Mouse (Mus musculus) thymus, postnatal 14 days (tissue): ENCODE results near the gene Large1.
"Not testable (repeated sequence)": the region's sequence is repeated elsewhere in the genome, so short reads cannot be mapped to it uniquely, and the experiment has no call there.

Experiments
- DNase-seq: peaks from one replicate; pipeline ENCODE4 v3.0.0; 2021

Large1 gene

DNA sequence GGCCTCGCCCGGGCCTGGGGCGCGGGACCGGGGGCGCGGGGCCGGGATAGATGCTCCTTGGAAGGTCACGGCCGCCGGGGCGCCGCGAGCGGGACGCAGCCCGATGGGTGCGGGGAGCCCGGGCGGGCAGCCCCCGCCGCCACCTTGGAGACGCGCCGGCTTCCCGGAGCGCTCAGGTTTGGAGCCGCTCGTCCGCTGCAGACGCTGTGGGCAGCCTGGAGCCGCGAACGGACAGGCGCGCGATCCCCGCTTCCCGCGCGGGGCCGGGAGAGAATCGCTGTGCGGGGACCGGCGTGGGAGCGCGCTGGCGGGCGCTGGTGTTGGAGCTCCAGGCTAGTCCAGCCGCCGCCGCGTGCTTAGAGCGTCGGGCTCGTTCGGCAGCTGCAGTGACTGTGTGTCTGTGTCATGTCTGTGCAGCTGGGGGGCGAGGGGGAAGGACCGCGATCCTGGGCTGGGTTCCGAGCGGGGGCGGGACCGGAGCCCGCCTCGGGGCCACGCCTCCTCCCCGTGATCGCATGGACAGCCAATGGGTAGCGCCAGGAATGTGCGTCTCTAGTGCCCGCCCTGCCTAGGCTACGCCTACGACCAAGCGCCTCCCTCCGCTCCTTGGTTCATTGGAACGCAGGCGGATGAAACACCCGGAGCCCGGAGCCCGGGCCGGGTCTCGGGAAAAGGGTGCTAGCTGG lies at the start of gene Large1:
Large1 (minus strand) TSS at position 433 of the 686 bp plus-strand sequence.
- DNase-seq, result peak; percentile 89

DNA sequence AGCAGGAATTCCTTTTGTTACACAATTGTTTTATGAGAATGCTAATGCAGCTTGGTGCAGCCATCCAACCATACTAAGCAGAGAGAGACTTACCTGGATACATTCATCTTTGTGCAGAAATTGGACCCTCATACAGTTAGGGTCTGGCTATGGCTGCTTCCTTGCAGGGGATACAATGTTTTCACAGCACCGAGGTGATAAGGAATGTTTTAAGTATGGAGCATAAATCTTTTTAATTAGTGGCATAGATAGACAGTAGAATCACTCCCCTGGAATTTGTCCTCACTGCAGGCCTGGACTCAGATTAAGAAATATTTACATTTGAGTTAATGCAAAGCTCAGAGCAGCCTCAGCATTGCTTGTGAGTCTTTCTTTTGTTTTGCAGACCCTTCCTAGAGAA lies 47.0 kb upstream of the Large1 start:
- no peak for DNase-seq

DNA sequence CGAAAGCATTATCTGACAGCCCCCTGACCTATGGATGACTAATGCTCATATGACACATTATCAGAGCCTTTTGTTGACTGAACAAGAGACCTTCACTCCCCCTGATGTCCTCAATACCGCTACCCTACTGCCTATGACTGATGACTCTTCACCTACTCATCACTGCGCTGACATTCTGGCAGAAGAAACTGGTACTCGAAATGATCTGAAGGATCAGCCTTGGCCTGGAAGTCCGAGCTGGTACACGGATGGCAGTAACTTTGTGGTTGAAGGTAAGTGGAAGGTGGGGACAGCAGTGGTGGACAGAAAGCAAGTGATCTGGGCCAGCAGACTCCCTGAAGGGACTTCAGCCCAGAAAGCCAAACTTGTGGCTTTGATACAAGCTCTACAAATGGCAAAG lies 19.7 kb upstream of the Large1 start:
- DNase-seq, result not testable (repeated sequence)

DNA sequence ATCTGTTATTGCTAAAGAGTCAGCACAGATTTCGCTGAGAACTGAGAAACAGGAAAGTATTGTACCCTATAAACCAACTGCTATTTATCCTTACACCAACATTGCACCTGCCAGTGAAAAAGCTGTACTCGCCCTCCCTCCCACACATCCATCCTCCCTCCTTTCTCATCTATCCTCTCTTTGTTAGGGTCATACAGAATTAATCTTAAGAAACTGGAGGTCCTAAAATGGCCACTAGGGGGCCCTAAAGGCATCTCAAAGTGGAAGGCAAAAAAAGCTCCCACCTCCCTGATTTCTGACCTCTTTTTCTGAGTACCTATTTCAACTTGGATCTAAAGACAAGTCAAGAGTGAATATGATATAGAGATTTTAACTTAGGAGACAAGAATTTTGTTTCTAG lies 2.6 kb upstream of the Large1 start:
- DNase-seq, result peak; percentile 47

DNA sequence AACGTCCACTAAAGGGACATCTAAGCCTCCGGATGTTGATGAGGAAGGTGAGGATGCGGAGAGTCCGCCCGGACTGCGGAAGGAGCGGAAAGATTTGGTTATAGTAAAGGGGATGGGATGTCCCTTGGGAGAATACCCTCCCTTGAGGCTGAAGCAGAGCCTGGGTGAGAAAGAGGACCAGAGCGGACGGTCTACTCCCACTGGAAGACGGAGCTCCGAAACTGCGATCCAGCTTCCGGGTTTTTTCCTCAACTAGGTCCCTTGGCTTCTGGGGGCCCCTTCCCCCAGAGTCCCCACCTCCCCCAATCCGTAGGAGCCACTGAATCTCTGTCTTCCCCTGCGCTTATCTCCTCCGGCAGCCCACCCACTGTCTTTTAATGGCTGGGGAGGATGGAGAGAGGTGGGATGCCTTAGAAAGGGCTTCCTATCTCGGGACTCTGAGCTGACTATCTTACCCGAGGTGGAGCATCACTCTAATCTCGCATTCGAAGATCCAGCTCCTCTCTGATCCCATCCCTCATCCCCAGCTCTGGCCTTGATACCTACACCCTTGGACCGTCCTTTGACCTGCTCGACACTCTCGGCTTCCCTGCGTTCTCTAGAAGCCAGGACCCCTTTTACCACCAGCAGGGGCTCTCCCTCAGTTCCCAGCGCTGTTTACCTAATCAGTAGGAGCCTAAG lies 1.0 kb upstream of the Large1 start:
- DNase-seq, result peak; percentile 27

DNA sequence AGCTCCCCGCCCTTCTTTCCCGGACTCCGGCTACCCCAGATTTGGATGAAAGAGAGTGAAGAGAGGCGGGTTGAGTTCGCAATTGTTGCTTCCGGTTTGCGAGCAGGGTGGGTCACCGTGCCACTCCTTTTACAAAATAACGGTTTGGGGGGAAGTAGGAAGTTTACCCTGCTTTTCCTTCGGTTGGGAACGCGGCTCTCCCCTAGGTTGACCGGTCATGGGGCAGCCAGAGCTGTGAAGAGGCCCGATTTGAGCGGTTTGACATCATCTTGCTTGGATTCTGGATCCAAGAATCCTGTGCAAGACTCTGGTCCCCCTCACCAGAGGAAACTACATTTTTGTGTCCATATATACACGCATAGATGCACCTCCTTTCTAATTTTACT lies 447 bp upstream of the Large1 start:
- no peak for DNase-seq

DNA sequence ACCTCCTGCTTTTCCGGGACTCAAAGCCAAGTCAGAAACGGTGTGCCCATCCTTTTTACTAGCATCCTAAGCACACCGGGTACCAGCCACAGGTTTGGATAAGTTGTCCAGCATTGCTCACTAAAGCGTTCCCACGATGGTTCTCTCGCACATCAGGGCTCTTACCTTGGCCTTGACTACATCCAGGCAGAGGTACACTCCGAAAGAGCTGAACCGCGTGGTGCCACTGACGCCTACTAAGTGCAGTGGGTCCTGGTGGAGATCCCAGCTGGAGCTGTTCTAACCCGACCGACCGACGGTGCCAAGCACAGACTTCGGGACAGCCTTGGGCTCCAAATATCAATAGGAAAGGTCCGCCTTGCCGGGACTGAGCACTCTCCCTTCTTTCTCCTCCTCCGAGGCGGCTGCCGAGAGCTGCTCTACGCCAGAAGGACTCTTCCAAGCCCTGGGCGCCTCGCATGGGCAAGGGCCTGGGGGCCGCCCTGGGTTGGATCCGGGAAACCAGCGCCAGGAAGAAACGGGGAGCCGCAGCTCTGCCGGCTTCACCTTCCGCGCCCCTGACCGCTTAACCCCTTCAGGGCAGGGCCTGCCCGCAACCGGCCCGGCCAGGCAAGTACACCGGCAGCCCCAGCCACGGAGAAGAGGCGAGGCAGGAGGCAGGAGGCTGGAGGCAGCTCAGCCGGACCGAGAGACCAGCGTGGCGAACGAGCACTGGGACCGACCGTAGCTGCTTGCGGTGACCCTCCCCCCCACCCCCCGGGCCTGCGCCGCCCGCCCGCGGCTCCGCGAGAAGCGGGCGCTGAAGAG lies 836 bp downstream of the Large1 start:
- DNase-seq, result peak; percentile 25

DNA sequence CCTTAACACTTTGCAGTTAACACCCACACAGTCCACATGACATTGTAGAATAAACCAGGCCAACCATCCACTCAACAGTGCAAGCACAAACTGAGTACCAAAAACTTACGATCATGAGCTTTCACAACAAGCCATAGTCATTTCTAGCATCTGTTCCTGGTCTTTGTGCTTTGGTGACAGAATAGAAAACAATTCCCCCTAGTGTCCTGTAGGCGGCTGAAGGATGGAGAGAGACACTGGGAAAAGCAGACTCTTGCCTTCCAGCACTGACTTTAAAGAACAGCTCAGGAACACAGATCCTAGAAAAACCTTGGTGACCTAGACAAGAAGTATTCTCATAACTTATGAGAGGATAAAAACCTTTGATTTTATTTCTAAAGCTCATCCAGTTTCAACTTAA lies 3.0 kb downstream of the Large1 start:
- DNase-seq, result no peak

DNA sequence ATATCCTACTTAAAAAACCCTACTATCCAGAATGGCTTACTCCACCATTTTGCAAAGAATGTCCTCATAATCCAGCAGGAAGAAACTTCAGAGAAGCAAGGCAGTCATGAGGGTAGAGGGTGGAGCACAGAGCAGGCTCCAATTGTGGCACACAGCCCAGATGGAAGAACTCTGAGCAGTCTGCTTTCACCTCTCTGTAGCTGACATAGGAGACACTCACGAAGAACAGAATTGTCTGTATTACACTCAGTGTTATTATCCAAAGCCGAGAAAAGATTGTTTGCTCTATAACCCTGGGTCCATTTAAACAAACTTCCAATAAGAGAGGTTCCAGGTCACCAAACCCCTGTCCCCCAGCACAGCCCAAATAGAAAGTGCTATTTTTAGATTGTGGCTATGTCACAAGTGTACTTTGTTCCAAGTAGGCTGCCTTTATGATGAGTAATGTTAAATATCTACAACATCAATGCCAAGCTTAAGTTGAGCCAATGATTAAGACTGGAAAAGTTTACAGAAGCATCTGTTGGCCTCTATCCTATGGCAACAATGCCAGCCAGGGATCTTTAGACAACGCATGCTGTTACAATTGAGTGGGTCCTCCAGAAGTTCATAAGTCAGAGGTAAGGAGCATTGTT lies 10.5 kb downstream of the Large1 start:
- no peak for DNase-seq

DNA sequence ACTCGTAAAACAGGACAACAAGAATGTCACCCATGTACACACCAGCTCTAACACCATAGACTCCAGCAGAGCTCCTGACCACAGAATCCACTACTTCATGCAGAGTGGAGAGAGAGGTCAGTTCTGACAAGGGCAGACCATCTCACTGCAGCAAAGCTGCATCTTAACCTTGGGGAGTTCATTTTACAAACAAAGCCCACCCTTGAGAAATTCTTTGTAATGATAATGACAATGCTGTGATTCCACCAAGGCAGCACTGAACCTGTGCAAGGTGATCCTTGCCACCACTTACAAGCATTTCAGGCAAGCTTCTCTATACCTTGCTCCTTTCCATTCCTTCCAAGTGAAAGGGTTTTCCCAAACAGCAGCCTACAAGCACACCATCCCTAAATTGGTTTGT lies 16.5 kb downstream of the Large1 start:
- DNase-seq, result no peak

DNA sequence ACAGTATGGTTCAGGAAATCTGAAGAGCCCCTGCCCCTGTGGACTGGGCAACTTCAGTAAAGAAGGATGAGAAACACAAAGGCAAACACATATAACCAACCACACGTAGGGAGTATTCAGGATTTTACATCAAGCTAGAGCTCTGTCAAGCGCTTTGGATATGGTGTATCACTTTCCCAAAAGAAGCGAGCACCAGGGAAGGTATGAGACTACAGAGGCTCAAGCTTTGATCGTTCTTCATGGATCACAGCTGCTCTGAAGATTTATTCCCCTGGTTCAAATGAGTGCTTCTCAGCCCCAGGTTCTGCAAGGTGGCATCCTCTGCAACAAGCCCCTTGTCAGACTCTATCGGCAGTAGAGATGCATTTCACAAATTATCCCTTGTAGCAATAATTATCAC lies 24.2 kb downstream of the Large1 start:
- DNase-seq, result no peak

DNA sequence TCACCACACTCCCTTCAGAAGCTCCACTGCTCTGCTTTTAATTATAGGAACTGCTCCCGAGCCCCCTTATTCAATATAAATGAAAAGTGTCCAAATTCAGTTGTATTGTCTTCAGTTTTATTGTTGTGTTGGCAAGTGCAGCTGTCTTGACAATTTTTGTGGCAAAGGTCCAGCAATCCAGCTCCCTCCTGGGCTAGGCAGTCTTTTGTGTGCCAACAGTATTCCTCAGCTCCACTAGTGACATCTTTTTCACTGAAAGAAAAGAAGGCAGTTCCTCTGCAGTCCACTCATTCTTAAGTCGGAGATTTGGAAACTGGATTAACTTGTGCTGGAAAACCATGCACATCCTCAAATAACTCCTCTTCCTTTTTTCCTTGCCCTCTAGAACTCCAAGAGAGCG lies 25.3 kb downstream of the Large1 start:
- no peak for DNase-seq

DNA sequence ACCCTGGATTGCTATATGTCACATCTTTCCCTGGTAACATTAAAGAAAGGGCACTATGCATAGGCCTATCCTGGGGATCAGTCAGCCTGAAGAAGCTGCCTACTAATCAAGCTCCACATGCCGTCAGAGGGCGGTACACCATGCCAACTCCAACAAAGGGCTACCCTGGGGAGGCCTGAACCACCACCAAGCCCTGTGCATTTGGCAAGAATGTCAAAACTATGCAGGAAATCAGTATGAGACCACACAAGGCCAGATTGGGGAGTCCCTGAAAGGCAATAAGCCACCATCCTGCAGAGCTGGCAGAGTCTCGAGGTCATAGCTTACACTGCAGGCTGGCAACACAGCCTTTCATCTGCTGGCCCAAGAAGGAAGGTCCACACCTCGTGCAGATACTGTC lies 28.7 kb downstream of the Large1 start:
- no peak for DNase-seq

DNA sequence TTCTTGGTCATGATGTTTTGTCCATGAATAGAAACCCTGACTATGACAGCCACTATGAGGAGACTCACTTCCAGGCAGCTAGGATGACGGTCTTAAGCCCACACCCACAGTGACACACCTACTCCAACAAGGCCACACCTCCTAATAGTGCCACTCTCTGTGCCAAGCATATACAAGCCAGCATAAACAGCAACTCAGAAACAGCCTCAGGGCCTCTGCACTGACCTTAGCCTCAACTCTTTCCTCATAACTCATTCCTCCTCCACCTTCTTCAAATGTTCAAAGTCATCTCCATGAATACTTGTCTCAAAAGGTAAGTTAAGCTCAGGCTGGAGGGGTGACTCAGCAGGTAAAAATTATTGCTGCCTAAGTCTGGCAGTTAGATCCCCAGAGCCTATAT lies 29.7 kb downstream of the Large1 start:
- DNase-seq, result no peak

DNA sequence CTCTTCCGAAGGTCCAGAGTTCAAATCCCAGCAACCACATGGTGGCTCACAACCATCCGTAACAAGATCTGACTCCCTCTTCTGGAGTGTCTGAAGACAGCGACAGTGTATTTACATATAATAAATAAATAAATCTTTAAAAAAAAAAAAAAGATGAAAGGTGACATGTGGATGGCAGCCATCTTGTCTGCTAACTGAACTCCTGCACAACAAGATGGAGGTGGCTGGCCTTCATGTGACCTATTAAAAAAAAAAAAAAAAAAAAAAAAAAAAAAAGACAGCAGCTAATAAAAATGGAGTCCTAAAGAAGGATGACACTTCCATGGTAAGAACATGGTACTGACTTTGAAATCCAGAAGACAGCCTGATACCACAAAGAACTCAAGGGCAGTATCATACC lies 33.8 kb downstream of the Large1 start:
- not testable (repeated sequence) for DNase-seq

DNA sequence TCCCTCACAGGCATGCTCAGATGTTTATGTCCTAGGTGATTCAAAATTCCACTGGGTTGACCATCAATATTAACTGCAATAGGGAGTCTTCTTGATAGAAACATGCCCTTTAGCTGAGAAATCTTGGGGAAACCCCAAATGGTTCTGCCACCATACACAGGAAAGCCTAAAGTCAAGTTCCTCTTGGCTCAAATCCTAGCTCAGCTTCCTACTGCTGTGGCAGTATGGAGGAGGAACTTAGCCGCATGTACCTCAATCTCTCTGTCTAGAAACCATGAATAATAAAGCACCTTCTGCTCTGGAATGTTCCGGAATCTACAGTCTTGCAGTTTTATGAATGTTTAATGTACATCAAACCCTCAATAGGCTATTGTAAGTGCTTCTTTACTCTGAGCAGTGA lies 39.4 kb downstream of the Large1 start:
- no peak for DNase-seq

DNA sequence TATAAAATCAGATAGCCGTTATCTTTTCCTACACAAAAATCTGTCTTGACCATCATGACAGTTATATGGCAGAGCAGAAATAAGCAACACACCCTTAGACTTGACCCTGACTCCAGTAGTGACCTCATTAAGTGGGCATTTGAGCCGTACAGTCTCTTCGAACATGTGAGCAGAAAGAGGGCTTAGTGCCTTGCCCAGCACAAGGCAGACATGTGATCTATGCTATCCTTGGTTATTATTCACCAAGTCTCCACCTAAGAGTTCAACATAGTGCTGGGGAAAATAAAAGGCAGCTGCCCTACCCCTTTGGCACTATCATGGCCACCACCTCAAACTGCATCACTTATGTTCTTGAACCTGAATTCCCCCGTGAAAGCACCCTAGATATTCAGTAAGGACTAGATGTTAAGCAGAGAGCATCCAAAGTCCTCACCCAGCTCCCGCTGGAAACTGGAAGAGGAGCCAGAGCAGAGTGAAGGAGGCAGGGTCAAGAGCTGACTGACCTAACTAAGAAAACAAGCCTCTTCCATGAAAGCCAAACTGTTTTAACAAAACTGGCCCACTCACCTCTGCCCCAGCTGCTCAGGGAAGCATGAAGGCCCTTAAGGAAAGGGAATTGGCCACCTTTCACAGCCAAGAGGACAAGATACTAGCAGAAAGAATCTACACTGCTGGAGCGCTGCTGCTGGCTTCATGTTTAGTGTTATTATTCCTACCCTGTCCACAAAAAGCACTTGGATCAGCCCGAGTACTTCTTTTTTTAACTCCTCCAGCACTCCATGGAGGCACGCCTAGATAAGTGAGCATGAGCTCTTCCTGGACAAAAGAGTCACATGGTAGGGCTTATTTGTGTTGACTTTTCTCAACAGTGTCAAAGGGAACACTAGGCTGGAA lies 40.4 kb downstream of the Large1 start:
- DNase-seq, result no peak

DNA sequence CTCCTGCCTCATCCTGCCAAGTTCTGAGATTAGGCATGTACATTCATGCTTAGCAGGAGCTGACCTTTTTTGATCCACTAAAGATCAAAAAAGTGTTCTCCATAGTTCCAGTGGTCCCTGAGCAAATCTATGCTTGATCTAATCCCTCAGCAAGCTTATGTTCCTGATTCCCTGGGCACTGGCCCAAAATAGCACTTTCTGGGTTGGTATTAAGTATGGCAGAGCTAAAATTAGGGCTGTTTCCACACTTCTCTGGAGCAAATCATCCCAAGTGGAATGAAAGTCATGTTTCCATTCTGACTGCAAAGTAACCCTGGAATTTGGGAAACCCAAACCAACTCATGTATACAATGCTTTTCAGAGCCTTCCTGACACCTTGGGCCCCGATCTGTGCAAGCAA lies 42.9 kb downstream of the Large1 start:
- no peak for DNase-seq

DNA sequence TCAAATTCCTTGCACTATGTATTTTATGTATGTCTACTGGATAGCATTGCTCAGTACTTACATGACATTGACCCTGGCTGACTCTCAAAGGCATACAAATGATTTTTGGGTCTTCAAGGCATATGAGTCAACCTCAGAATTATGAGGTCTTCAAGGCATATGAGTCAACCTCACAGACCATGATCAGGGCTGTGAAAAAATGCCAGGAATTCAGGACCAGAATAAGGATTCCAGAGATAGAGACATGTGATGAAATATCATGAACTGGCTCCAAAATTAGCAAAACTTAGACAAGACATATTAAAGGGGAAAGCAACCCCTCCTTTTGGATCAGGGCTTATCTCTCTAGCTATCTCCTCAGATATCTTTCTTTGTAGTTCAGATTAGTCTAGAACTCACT lies 43.3 kb downstream of the Large1 start:
- DNase-seq, result no peak

DNA sequence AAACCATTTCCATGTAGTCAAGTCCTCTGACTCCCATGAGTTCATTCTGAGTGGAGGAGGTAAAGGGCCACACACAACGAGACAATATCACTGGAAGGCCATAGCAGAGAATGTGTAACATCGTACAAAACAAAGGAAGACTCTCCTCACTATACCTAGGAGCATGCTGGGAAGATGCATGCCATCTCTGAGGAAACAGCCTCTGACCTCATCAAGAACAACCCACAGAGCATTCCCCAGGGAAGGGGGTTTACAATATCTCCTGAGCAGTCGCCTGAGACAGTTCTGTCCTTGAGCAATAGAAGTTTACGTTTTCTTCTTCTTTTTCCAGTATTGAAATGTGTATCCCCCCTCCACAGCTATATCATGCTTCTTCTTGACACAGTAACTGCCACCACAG lies 49.4 kb downstream of the Large1 start:
- DNase-seq, result no peak

DNA sequence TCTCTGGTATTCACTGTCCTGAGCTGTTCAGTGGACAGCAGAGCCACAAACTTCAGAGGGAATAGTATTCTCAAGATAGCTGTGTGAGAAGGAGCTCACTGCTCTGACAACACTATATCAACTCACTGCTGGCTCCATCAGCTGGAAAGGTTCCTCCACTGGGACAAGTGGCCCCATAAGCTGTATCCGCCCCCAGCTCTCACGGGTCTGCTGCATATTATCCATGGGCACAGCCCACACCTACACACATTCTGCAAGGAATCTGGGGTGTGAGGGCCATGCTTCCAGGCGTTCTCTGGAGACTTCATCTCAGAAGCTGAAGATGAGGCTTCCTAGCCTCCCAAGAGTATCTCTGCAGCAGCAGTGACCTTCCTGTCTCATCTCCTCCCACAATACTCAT lies 50.4 kb downstream of the Large1 start:
- DNase-seq, result no peak

DNA sequence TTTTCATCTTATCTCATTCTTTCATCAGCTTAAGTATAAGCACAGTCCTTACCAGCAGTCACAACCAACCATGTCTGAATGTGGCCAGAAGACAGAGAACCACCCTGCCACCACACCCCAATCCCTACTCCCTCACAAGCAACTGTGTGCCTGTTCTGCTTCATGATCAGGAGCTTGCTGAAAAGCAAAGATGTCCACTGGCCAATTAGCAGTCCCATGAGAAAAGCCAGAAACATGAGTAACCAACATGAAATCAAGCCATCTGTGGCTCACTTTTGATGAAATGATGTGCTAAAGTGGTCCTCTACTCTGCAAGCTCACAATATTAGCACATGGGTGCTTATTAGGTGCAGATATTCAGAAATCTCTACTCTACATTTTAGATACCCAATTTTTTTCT lies 57.8 kb downstream of the Large1 start:
- no peak for DNase-seq

DNA sequence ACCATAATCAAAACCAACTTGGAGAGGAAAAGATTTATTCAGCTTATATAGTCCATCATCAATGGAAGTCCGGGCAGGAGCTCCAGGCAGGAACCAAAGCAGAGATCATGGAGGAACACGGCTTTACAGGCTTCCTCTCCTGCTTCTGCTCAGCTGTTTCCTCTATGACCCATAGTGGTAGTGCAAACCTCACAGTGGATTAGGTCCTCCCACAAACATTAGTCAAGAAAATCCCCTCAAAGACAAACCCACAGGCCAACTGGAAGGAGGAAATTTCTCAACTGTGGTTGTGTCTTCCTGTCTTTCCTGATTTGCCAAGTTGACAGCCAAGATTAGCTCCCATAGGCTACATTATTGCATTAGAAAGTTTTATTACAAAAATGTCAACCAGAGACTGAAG lies 59.7 kb downstream of the Large1 start:
- no peak for DNase-seq
